Mouse (Mus musculus) forebrain, embryonic 12.5 days (tissue): ENCODE data around the gene Abi2. TPM values are rescaled to one million over a fixed set of nuclear protein-coding genes. Genes with fewer than 3 reads are reported as not detected.

Experiments used
- ATAC-seq: fragments of 200-750 bp; cut with Nextera tagmentation; 2 replicates; pipeline ENCODE4 v1.8.0; 2017; ENCODE audit warnings: moderate TSS enrichment; ENCODE audit not compliant: low FRiP score
- H3K27ac ChIP-seq: fragments of 300-500 bp; sonication (generic); 2 replicates; pipeline ENCODE4 v1.5.1; 2016; ENCODE audit warnings: mild to moderate bottlenecking
- H3K27me3 ChIP-seq: fragments of 300-500 bp; sonication (generic); 2 replicates; pipeline ENCODE4 v1.6.1; 2016; ENCODE audit warnings: mild to moderate bottlenecking
- H3K36me3 ChIP-seq: fragments of 300-500 bp; sonication (generic); replicated peaks from 2 replicates; pipeline ENCODE4 v1.6.1; 2016; ENCODE audit warnings: mild to moderate bottlenecking
- H3K4me1 ChIP-seq: fragments of 300-500 bp; sonication (generic); 2 replicates; pipeline ENCODE4 v1.6.1; 2016
- H3K4me2 ChIP-seq: fragments of 300-500 bp; sonication (generic); 2 replicates; pipeline ENCODE4 v1.6.1; 2016; ENCODE audit warnings: mild to moderate bottlenecking, moderate library complexity
- H3K4me3 ChIP-seq: fragments of 300-500 bp; sonication (generic); replicated peaks from 2 replicates; pipeline ENCODE4 v1.5.1; 2016; ENCODE audit warnings: mild to moderate bottlenecking
- H3K9ac ChIP-seq: fragments of 300-500 bp; sonication (generic); 2 replicates; pipeline ENCODE4 v1.6.1; 2016; ENCODE audit warnings: mild to moderate bottlenecking
- H3K9me3 ChIP-seq: fragments of 300-500 bp; sonication (generic); 2 replicates; pipeline ENCODE4 v1.6.1; 2016
- WGBS: fragments of 180-500 bp; shearing (Covaris S2); methylation state at CpG from one replicate; pipeline ENCODE4 v1.1.7; 2016; 5-methylcytosine and 5-hydroxymethylcytosine counted together
- polyA plus RNA-seq: library from polyadenylated mRNA; unstranded; fragments of >200 nt; fragmentation: Nextera tagmentation; extraction: Ambion mirVana; gene quantifications from 2 replicates; pipeline ENCODE4 v1.2.1, GENCODE M21; 2016

Gene Abi2
- polyA plus RNA-seq, 1 experiment from 2014 or later, result 65.3 TPM

- WGBS, result 87% methylated on average over 5 of the region's 5 CpGs
- Histone ChIP-seq H3K4me2 (no peak overlapping the region), H3K27me3 (no peaks in the 10 kb centered on the region), H3K27ac (no peak overlapping the region), H3K4me1 (no peaks in the 10 kb centered on the region), H3K36me3 (peaks cover 80% of the 10 kb centered on the region), H3K9me3 (no peaks in the 10 kb centered on the region), H3K9ac (no peak overlapping the region), H3K4me3 (no peak overlapping the region)
- no peak for ATAC-seq
Measured at GRCm38 (mm10) chr1:60492404-60492803, 83.0 kb downstream of the Abi2 start.

- 94% methylated on average over 6 of the region's 6 CpGs for WGBS
- no peaks in the 10 kb centered on the region for H3K4me1 ChIP-seq
- no peak overlapping the region for H3K4me3 ChIP-seq
- H3K36me3 ChIP-seq, result peaks cover 81% of the 10 kb centered on the region
- H3K4me2 ChIP-seq, result no peak overlapping the region
- H3K9ac ChIP-seq, result no peak overlapping the region
- no peaks in the 10 kb centered on the region for H3K27me3 ChIP-seq
- H3K27ac ChIP-seq, result no peak overlapping the region
- ATAC-seq, result no peak
- no peaks in the 10 kb centered on the region for H3K9me3 ChIP-seq
Measured at GRCm38 (mm10) chr1:60493421-60493820, 84.0 kb downstream of the Abi2 start.

- H3K4me1 ChIP-seq, result no peaks in the 10 kb centered on the region
- 83% methylated on average over 5 of the region's 5 CpGs for WGBS
- H3K9ac ChIP-seq, result no peak overlapping the region
- H3K4me3 ChIP-seq, result no peak overlapping the region
- no peak for ATAC-seq
- no peak overlapping the region for H3K4me2 ChIP-seq
- no peaks in the 10 kb centered on the region for H3K9me3 ChIP-seq
- H3K27me3 ChIP-seq, result no peaks in the 10 kb centered on the region
- no peak overlapping the region for H3K27ac ChIP-seq
- peaks cover 32% of the 10 kb centered on the region for H3K36me3 ChIP-seq
Measured at GRCm38 (mm10) chr1:60503456-60503855, 94.0 kb downstream of the Abi2 start.

- Histone ChIP-seq H3K4me2 (no peak overlapping the region), H3K9me3 (no peaks in the 10 kb centered on the region), H3K27me3 (no peaks in the 10 kb centered on the region), H3K27ac (no peak overlapping the region), H3K4me1 (no peaks in the 10 kb centered on the region), H3K9ac (no peak overlapping the region), H3K4me3 (no peak overlapping the region), H3K36me3 (peaks cover 14% of the 10 kb centered on the region)
- no peak for ATAC-seq
- WGBS, result 90% methylated on average over 2 of the region's 2 CpGs
Measured at GRCm38 (mm10) chr1:60510584-60510983, 101.2 kb downstream of the Abi2 start.

GRCm38 (mm10) chr1:60530107-60530506 lies 120.7 kb downstream of the Abi2 start:
- no peak overlapping the region for H3K4me2 ChIP-seq
- no peaks in the 10 kb centered on the region for H3K4me1 ChIP-seq
- no peak overlapping the region for H3K27ac ChIP-seq
- no peaks in the 10 kb centered on the region for H3K27me3 ChIP-seq
- peaks cover 37% of the 10 kb centered on the region for H3K36me3 ChIP-seq
- H3K9me3 ChIP-seq, result no peaks in the 10 kb centered on the region
- no peak overlapping the region for H3K9ac ChIP-seq
- 88% methylated on average over 6 of the region's 6 CpGs for WGBS
- no peak for ATAC-seq
- no peak overlapping the region for H3K4me3 ChIP-seq

GRCm38 (mm10) chr1:60530636-60531035 lies 121.2 kb downstream of the Abi2 start:
- H3K27ac ChIP-seq, result no peak overlapping the region
- no peak overlapping the region for H3K4me3 ChIP-seq
- H3K4me1 ChIP-seq, result no peaks in the 10 kb centered on the region
- peaks cover 33% of the 10 kb centered on the region for H3K36me3 ChIP-seq
- H3K9me3 ChIP-seq, result no peaks in the 10 kb centered on the region
- no peak overlapping the region for H3K4me2 ChIP-seq
- ATAC-seq, result no peak
- no peaks in the 10 kb centered on the region for H3K27me3 ChIP-seq
- WGBS, result 97% methylated on average over 2 of the region's 2 CpGs
- H3K9ac ChIP-seq, result no peak overlapping the region

Other genes with a start within 250 kb of the Abi2 start
- 10.2 and 12.3 TPM in 2 replicates for gene Nbeal1, start 229.0 kb upstream of the Abi2 start, polyA plus RNA-seq
- 18.9 and 19.3 TPM in 2 replicates for gene Cyp20a1, start 66.3 kb upstream of the Abi2 start, polyA plus RNA-seq
- gene Raph1, start 157.5 kb downstream of the Abi2 start, polyA plus RNA-seq, result 22.5 and 27.9 TPM in 2 replicates